Mouse (Mus musculus) testis, postnatal 10 days (tissue): ENCODE data around the gene Pla2g2f.

Experiments used
- DNase-seq: peaks from one replicate; pipeline ENCODE4 v3.0.0; 2021; ENCODE audit warnings: low spot score

The Pla2g2f gene

DNA sequence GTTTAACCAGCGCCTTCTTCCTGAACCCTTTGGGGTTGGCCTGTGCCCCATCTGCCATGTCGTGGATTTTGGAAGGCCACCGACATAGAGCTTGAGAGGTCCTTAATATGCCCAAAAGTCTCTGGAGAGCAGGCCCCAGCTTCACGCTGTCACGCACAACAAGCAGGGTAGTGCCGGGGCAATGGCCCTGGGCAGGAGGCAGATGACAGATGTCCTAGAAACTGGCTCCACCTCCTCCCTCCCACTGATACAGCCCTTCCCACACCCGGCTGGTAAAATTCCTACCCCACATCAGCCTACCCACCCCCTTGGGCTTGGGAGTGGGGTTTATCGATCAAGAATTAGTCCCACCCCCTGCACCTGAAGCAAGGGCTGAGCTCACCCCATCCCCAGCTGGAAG lies at the start of gene Pla2g2f:
Gene Pla2g2f (minus strand): TSS at position 211 of the 400 bp plus-strand sequence.
- DNase-seq: no peak

DNA sequence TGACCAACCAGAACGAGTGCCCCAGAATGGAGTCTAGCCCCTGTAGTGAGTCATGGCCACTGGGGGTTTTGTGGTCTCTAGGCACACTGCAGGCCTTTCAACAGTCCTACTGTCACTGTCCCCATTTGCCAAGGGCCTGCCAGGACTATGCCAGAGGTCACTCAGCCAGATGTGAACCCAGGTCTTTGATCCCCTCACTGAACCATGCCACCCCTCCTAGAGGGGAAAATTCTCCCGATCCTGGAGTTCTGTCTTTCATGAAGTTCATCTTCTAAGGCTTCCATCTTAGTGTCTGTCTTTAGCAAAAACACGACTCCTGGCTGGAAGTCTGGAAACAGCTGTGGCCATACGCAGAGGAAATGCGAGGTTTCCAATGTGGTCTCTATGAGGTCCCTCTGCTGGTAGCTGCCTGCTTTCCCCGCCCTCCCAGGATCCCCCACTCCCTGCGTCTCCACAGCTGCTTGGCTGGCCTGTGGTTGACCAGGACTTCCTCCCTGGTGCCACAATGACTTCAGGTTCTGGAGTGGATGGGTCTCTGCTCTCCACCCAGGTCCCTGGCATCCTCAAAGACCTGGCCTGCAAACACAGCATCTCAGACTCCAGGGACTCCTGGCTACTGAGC lies 49.6 kb upstream of the Pla2g2f start:
- no peak for DNase-seq

DNA sequence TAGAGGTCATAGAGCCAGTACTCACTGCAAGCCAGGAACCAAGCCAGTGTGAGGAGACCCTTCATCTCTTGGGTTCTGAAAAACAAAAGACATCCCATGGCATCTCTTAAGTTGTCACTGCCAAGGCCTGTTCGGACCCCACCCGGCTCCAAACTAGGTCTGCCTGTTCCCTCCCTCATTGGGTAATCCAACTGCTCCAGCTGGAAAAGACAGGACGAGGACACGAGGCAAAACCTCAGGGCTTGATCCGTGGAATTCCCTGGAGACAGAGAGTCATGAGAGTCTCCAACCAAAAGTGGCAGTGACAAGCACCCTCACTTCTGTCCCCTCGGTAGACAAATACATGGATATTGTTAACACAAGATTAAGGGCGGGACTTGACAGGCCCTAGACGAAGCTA lies 48.7 kb upstream of the Pla2g2f start:
- DNase-seq: no peak

DNA sequence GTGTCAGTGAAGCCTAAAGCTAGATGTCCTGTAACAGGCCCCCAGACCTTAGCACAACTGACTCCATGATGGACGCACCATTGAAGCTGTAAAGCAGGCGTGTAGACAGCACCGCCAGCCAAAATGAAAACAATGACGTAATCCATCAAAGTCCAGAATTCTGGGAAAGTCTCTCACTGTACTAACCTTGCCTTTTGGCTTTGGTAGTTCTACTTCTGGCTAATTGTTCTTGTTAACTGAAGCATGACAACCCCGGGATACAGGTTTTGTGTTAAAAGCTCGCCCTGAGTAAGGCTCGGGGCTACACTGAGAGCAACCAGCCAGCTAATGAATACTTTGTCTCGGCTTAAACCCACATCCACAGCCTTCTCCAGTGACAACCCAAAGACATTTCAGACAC lies 47.8 kb upstream of the Pla2g2f start:
- DNase-seq: no peak

DNA sequence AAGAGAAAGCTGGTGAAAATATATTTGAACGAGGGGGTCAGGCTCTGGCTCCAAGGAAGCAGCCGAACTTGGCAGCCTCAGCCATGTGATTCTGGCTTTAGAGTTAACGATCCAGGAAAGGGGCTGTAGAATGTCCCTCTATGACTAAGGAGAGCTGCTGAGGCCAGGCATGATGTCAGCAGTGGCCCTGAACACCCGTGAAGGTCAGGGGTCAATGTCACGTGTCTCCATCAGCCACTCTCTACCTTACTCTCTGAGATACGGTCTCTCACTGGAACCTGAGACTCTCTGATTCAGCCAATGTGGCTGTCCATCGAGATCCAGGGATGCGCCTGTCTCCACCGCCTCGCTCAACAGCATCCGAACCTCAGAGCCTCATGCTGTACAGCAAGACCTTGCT lies 45.5 kb upstream of the Pla2g2f start:
- DNase-seq: no peak

DNA sequence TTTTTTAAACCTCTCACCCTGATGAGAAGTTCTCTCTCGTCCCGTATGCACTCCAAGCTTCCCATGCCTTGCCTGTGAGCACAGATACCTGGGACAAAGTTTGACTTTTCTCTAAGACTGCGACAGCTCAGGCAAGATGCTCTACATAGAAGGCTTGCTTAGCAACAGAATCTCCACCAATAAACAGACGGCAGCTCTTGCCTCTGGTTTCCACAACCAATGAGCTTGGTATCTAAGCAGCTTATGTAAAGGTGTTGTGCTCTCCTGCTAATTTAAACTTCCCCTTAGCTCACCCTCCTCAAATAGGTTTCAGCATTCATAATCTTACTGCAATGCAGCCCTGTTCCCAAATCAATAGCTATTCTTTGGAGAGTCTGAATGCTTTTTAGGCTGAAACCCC lies 44.2 kb upstream of the Pla2g2f start:
- no peak for DNase-seq

DNA sequence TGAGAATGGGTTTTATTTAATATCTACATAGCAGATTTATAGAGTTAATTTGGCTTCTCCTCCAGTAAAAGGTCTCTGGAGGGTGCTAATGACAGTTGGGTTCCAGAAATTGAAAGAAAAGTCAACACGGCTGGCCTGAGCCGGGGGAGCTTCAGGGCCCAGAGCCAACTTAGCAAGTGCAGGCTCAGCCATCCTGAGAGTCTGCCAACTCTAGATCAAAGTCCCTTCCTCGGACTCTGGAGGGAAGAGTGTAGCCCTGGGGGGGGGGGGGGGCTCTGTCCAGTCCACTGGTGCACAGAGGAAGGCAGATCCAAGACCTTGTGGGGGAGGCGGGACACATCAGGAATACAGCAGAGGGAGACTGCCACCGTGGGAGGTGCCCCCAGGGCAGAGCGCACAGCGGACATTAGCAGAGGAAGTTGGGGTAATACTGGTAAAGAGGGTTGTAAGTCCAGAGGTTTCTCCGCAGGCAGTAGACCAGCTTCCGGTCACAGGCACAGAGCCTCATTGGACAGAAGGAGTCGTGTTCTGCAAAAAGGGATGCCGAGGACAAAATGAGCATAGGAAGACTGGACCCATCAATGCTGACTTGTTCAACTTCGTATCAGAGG lies 42.8 kb upstream of the Pla2g2f start:
- DNase-seq: no peak

DNA sequence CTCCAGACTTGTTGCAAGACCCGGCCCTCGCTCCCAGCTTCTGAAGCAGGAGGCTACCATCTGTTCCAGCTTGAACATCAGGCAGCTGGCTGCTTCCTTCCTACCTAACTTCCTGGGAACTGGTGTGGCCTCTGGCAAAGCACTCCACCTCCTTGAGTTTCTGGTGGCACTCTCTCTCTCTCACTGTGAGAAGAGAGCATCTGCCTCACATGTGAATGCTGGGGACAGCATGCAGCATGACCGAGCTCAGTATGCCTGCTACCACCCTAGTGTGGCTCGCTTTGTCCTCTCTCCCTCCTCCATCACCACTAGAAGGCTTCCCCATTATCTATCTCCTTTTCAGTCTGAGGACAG lies 39.8 kb upstream of the Pla2g2f start:
- DNase-seq: no peak

DNA sequence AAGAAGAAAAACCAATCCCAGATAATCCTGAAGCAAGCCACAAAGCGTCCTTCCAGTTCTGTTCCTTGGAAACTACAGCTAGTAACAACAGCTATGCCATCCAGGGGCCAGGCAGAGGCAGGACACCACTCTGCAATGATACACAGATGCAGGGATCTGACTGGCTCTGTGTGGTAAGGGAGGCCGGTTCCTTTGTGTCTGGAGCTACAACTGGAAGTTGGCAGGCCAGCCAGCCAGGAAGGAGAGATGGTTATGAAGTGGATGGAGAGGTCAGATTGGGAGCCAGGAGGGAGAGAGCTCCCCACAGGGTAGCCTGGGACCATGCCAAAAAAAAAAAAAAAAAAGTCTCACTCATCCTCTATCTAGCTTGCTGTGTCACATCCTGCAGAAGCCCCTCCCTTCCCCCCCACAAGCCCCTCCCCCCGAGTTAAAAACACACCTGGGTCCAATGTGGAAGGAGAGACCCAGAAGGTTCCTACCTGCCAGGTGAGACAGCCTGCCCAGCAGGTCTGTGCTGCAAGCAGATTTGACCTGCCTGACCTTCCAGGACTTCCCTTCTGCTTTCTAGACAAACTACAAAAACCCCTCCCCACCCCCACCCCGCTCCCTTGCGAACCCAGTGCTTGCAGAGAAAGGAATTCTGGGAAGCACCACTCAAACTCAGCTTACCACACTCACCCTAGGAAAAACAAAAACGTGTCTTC lies 39.2 kb upstream of the Pla2g2f start:
- no peak for DNase-seq

DNA sequence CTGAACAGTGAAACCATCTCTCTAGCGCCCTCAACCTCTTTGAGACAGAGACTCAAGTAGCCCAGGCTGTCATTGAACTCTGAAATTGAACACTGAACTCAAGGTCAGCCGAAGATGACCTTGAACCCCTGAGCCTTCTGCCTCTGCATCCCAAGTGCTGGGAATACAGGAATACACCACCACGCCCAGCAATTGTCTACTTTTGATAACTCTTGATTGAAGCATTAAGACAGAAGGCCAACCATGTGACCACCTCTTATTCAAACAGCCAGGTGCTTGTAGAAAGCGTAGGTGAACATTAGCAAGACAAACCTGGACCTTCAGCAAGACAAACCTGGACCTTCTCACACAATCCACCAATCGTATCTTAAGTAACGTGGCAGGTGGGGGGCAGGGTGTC lies 36.9 kb upstream of the Pla2g2f start:
- DNase-seq: no peak

DNA sequence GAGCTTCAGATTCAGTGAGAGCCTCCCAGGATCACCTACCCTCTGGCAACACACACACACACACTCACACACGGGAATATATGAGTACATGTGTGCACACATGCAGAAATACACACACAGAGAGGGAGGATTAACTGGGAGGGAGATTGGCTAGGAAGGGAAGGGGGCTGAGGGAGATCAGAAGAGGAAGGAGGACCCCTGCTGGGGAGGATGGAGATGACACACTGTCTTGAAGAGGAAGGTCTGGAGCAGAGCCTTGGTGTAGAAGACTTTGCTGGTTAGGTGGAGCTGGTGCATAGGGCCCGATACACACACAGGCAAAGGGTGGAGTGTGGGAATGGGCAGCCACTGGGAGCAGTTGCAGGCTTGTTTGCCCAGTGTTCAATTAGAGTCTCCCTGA lies 35.9 kb upstream of the Pla2g2f start:
- DNase-seq: peak; percentile 64

DNA sequence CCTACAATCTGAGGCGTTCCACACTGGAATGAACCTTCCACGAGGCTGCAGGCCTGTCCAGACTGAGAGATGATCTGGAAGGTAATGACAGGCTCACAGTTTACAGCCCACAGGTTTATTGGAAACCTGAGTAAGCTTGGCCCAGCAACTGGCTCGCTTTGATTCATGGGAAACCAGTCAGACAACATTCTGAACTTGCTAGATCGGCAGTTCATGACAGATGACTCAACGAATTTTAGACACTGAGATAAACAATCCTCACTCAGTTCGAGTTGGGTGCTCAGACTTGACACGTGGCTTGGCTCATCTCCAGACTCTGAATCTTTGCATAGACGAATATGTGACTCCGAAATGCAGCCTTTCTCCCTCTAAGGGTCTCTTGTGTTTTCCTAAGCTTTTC lies 35.2 kb upstream of the Pla2g2f start:
- DNase-seq: no peak

DNA sequence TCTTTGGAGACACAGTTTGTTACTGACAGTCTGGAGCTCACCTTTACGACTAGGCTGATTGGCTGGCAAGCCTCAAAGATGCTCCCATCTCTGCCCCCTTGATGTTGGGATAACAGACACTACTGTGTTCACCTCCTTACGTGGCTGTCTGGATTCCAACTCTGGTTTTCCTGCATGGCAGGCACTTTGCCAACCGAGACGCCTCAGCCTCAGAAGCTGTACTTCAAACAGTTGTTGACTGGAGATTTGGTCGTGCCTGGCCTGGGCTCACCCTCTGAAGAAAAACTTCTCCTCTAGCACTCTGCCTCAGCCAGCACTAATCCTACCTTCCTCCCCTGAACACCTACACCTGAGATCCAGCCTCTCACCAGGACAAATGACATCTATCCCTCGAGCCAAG lies 34.0 kb upstream of the Pla2g2f start:
- no peak for DNase-seq

DNA sequence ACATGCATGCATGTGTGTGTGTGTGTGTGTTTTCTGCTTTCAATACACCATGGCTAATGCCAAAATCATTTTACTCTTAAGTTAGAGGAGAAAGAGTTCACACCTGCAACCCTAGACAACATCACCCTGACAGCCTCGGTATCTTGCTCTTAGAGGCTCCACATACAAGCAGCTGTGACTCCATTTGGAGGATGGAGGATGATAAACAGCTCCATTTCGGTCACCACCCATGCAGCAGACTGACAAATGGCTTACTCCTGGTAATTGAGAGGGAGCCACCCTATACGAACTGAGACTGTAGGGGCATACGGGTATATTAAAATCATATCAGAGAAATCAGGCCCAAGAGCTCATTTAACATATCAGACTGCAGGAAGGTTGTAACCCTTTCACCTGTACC lies 31.0 kb upstream of the Pla2g2f start:
- DNase-seq: no peak

DNA sequence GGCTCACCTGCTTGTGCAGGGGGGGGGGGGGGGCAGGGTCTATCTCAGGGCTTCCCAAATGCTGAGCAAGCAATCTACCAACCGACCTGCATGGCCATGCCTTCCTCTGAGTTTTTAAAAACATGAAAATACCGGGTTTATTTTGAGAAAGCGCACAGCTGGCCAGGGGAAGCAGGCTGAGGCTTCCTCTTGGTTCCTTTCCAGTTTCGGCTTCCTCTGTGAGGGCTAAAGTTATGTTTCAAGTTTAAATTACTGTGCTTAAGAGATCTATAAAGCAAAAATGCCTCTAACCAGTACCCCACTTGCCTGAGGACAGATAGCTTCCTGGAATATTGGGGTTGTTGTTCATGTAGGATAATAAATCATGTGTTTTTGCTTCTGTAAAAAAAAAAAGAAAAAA lies 28.7 kb upstream of the Pla2g2f start:
- DNase-seq: no peak

DNA sequence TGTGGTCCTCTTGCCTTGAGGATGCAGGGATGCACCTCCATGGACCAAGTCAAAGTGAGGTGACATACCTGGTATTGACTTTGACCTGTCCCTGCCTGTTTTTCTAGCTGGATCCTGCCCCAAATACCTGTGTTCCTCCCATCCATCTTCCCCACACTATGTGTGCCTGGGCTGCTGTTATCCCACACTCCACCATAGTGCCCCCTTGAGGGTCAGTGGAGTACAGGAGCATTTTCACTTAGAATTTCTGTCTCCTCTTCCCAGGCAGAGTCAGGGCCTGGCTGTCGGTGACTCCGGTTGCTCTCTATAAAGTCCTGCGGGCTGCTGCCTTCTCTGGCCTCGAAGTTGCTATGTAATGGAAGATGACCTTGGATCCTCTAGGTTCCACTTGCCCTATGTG lies 28.3 kb upstream of the Pla2g2f start:
- no peak for DNase-seq

DNA sequence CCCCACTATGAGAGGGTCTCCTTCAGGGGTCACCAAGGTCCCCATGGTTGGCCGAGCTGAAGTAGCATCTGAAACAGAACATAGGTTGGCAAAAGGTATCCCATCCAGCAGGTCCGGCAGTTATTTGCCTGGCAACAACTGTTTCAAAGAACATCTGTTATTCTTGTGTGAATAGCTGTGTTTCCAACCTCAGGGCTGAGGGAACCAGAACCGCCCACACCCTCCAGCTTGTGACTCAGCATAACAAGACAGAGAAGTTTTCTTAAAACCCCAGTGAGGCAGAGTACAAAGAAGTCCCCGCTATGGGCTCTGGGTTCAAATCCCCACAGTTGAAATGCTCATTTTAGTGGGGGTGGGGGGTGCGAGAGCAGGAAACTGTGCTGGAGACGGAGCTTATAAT lies 24.7 kb upstream of the Pla2g2f start:
- DNase-seq: no peak

DNA sequence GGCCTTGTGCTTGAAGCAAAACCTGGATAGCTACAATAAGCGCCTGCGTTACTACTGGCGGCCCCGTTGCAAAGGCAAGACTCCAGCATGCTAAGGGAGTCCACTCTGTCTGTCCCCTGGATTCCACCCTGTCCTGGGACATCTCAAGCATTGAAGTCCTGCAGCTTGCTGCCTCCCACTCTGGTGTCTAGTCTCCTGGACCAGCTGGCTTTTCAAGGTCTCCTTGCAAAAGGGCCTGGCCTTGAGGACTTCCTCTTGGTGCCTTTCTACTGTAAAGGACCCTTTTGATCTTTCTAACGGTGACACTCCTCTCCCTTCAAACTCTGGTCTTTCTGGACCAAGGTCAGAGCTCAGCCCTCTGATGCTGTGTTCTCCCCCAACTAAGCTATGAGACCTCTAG lies 22.9 kb upstream of the Pla2g2f start:
- DNase-seq: no peak

DNA sequence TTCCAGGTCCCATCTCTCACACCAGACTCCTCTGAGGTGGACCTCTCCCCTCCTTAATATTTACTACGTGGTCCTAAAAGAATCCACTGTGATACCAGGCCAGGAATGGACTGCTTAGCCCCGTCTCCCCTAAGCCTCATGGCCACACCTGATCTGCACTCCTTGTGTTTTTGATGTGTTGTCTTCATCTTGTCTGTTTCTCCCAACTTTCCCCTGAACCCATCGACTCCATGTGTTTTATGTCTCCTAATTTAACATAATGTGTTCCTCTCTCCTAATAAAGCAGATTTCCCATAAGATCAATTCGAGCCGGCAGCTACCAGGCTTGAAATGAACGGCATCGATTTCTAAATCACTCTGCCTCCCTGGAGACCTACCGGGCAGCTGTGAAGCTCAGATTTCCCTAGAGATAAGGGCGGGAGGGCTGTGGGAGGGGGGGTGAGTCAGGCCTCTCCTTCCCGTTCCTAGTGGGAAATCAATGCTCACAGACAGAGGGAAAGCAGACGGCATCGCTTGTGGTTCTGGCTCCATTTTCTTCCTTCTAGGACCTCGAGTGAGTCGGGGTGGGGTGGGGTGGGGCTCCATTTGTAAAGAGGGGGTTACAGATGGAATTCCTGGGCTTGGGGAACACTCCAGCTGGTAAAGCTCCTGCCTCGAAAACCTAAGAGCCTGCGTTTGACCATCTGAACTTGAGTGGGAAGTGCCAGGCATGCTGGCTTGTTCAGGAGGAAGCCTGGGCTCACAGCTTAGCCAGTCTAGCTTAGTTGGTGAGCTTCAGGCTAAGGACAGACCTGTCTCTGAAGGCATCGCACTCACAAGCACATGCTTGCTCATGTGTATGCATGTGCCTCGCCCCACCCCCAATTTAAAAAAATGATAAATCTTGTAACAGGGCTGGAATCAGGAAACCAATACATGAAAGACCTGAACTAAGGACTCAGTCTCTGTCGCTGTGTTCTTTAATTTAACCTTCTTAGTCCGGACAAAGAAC lies 20.3 kb upstream of the Pla2g2f start:
- DNase-seq: no peak

DNA sequence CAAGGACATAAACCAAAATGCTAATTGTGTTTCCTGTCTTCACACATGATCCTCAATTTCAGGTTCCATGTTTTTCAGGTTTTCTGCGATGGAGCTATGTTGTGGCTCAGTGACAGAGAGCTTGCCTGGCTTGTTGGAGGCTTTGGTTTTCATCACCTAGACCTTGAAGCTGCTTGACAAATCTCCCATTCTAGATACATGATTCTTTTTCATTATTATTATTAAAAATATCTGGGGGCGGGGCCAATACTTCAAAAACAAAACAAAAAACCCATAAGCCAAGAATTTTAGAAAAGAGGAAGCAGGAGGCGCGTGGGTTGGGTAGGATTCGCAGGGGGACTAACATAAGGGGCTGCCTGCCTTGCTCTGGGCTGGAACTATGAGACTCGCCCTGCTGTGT lies 18.0 kb upstream of the Pla2g2f start, which contains the start of gene Pla2g2d:
Gene Pla2g2d (plus strand): TSS at position 301 of the 400 bp plus-strand sequence.
- DNase-seq: no peak

DNA sequence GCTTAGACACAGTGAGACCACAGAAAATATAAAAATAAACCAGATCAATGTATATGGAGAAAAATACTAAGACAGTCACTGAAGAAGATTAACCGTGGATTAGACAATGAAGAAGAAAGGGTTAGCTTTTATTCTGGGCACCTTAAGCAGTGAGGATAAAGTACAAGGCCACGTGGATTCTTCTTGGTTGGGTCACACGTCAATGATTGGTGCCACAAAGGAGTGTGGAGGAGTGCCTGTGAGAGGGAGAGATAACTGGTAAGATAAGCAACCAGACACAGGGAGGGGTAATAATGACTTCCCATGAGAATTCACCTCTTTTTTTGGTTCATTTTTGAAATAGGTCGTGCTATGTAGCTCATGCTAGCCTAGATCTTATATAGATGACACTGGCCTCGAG lies 15.0 kb upstream of the Pla2g2f start:
- no peak for DNase-seq

DNA sequence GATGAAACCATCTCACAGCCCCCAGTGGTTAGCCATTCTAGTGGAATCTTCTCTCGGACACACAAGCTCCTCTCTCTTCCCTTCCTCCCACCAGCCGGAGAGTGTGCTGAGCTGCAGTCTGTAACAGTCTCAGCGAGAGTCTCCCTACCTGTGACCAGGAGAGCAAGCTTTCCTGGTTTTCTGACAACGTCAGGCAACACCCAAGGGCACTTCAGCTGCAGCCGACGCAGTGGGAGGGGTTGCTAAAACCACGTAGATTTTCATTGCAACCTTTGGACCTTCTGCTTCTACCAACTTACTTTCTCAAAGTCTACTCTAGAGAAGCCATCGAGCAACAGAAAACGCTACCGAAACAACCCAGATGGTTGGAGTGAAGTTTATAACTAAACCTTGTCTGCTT lies 14.5 kb upstream of the Pla2g2f start:
- no peak for DNase-seq

DNA sequence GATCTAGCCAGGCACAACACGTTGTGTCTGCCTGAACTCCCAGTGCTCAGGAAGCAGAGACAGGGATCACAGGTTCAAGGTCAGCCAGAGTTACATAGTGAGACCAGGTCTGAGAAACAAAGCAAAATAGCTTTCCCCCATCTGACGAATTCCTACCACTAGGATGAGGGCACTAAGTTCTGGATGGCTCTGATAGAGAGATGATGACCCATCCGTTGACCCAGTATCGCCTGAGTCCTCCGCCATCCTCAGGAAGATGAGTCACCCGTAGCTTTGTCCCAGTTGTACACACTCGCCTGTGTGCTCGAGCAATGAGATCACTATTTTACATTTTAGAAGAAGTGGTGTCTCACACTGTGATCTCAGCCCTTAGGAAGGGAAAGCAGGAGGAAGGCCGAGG lies 4.8 kb upstream of the Pla2g2f start:
- DNase-seq: no peak
